8 mouse cellular contexts compared by ENCODE assay signal in genomic region chr15:78926021-78926919, GRCm38 (mm10). TPM values are rescaled to one million over a fixed set of nuclear protein-coding genes. Genes with fewer than 3 reads are reported as not detected.
DNase-seq lines count a peak whose midpoint lies in the region; ATAC-seq and TF ChIP-seq lines count a peak whose summit lies in the region.

Gene Lgals1 (plus strand): TSS chr15:78926725.

- peak; percentile 94 for DNase-seq in MEL (ENCODE audit: low read depth, low spot score)
- DNase-seq in heart, postnatal 14 days: peak; percentile 90 to 94
- peak; percentile 91 to 95 for DNase-seq in kidney, postnatal 4 days
- peak; percentile 67 for DNase-seq in lung, adult 2 months
- DNase-seq in thymus, postnatal 25 days: peak; percentile 80

- H3K79me2 ChIP-seq in MEL (ENCODE audit: control insufficient read depth, insufficient read depth, low read length, poor library complexity): peaks cover 10% of the 10 kb centered on the region

- H3K27ac ChIP-seq in MEL (ENCODE audit: control insufficient read depth, low read depth, low read length): peak within 1 kb of the TSS; percentile 87
- H3K27ac ChIP-seq in forebrain, embryonic 12.5 days: peak within 1 kb of the TSS; percentile 68
- H3K27ac ChIP-seq in neural tube, embryonic 15.5 days (replicated peaks): peak within 1 kb of the TSS; percentile 76

- peak within 1 kb of the TSS; percentile 68 to 75 for H3K4me3 ChIP-seq in MEL (ENCODE audit: control insufficient read depth in 1 of 2, insufficient read depth in 1 of 2, low read depth in 2 of 2, low read length in 2 of 2)
- H3K4me3 ChIP-seq in forebrain, embryonic 12.5 days (replicated peaks): peak within 1 kb of the TSS; percentile 28
- H3K4me3 ChIP-seq in lung, adult 2 months (replicated peaks; ENCODE audit: extremely low read depth, low read depth, low read length): peak within 1 kb of the TSS; percentile 72
- peak within 1 kb of the TSS; percentile 32 for H3K4me3 ChIP-seq in neural tube, embryonic 15.5 days (replicated peaks)

- WGBS in forebrain, embryonic 12.5 days: 8% methylated on average over 20 of the region's 20 CpGs
- WGBS in lung, adult 2 months: 8% methylated on average over 20 of the region's 20 CpGs
- 8% methylated on average over 20 of the region's 20 CpGs for WGBS in neural tube, embryonic 15.5 days

- TF ChIP-seq POLR2A in MEL (IDR thresholded peaks at IDR 0.05; ENCODE audit: control insufficient read depth in 1 of 2, insufficient read depth in 1 of 2, low read depth in 1 of 2, low read length in 2 of 2, poor library complexity in 1 of 2): peak; percentile 56 to 100; a peak in 3 of 4 replicates
- TF ChIP-seq POLR2A in lung, adult 2 months (IDR thresholded peaks at IDR 0.05; ENCODE audit: borderline replicate concordance, extremely low read depth, low read depth, low read length): peak; percentile 77; the same call in 1 of the 2 replicates

- H3K27me3 ChIP-seq in MEL (ENCODE audit: control insufficient read depth in 1 of 2, insufficient read depth in 2 of 2, low read length in 2 of 2): no peaks in the 10 kb centered on the region
- peaks cover 27% of the 10 kb centered on the region for H3K27me3 ChIP-seq in forebrain, embryonic 12.5 days
- H3K27me3 ChIP-seq in neural tube, embryonic 15.5 days (replicated peaks): 0 out of 2 replicates have a peak, but pooled peaks cover 3% of the 10 kb centered on the region

- H3K9ac ChIP-seq in MEL (ENCODE audit: control insufficient read depth, low read depth, low read length, poor library complexity, severe bottlenecking): peak within 1 kb of the TSS; percentile 74
- peak within 1 kb of the TSS; percentile 40 for H3K9ac ChIP-seq in forebrain, embryonic 12.5 days
- H3K9ac ChIP-seq in neural tube, embryonic 15.5 days (replicated peaks): no peak within 1 kb of the TSS

- peak within 1 kb of the TSS; percentile 63 for H3K4me2 ChIP-seq in forebrain, embryonic 12.5 days
- H3K4me2 ChIP-seq in neural tube, embryonic 15.5 days: peak within 1 kb of the TSS; percentile 67

- H3K9me3 ChIP-seq in MEL (replicated peaks; ENCODE audit: insufficient read depth, low read length): no peaks in the 10 kb centered on the region
- no peaks in the 10 kb centered on the region for H3K9me3 ChIP-seq in forebrain, embryonic 12.5 days
- no peaks in the 10 kb centered on the region for H3K9me3 ChIP-seq in neural tube, embryonic 15.5 days (replicated peaks)

- TF ChIP-seq CTCF in MEL (IDR thresholded peaks at IDR 0.05 in 2 of 3, conservative IDR thresholded peaks at IDR 0.05 in 1 of 3; ENCODE audit: control insufficient read depth in 1 of 3, insufficient read depth in 1 of 3, low read depth in 2 of 3, low read length in 3 of 3, poor library complexity in 1 of 3, severe bottlenecking in 1 of 3): no peak
- TF ChIP-seq CTCF in lung, adult 2 months (IDR thresholded peaks at IDR 0.05; ENCODE audit: insufficient read depth, low read length): no peak

- peaks cover 0 to 35% of the 10 kb centered on the region in 2 experiments; a peak in 2 of 4 replicates for H3K36me3 ChIP-seq in MEL (ENCODE audit: control insufficient read depth in 1 of 2, insufficient read depth in 2 of 2, low read length in 2 of 2)
- no peaks in the 10 kb centered on the region for H3K36me3 ChIP-seq in forebrain, embryonic 12.5 days (replicated peaks)
- no peaks in the 10 kb centered on the region for H3K36me3 ChIP-seq in neural tube, embryonic 15.5 days

- TF ChIP-seq EP300 in MEL (IDR thresholded peaks at IDR 0.05; ENCODE audit: low read depth in 1 of 2, low read length in 2 of 2): peak in 1 of 2 experiments; percentile 34; a peak in 2 of 4 replicates

- peaks cover 3 to 50% of the 10 kb centered on the region in 2 experiments; a peak in 3 of 4 replicates for H3K4me1 ChIP-seq in MEL (ENCODE audit: control insufficient read depth in 1 of 2, insufficient read depth in 2 of 2, low read length in 2 of 2)
- H3K4me1 ChIP-seq in forebrain, embryonic 12.5 days: peaks cover 32% of the 10 kb centered on the region
- H3K4me1 ChIP-seq in lung, adult 2 months (ENCODE audit: control insufficient read depth, insufficient read depth, low read length): peaks cover 6% of the 10 kb centered on the region
- H3K4me1 ChIP-seq in neural tube, embryonic 15.5 days: peaks cover 34% of the 10 kb centered on the region

- ATAC-seq in cerebellum, adult (ENCODE audit: insufficient number of reproducible peaks, low FRiP score, low TSS enrichment): peak; percentile 71; the same call in 1 of the 2 replicates
- ATAC-seq in forebrain, embryonic 12.5 days (ENCODE audit: low FRiP score): peak; percentile 52
- peak; percentile 56 for ATAC-seq in neural tube, embryonic 15.5 days (ENCODE audit: low FRiP score)

- TF ChIP-seq RAD21 in MEL (IDR thresholded peaks at IDR 0.05; ENCODE audit: low read depth, low read length): no peak

- intact Hi-C loops in heart, postnatal 14 days (cut with DNase I): no loop called here

TF ChIP-seq in MEL, 35 proteins besides CTCF, POLR2A, EP300 and RAD21:
- TF ChIP-seq ZNF384 (IDR thresholded peaks at IDR 0.05; ENCODE audit: low read depth, low read length) (no peak), MXI1 (IDR thresholded peaks at IDR 0.05; ENCODE audit: low read depth, low read length) (peak; percentile 30; the same call in 1 of the 2 replicates), MAFK (IDR thresholded peaks at IDR 0.05; ENCODE audit: borderline replicate concordance, low read depth, low read length) (no peak), RCOR1 (IDR thresholded peaks at IDR 0.05; ENCODE audit: low read depth, low read length) (peak; percentile 6), USF2 (IDR thresholded peaks at IDR 0.05; ENCODE audit: borderline replicate concordance in 1 of 2, insufficient read depth in 1 of 2, low read depth in 1 of 2, low read length in 2 of 2) (no peak), CHD1 (IDR thresholded peaks at IDR 0.05; ENCODE audit: low read depth, low read length) (0 out of 2 replicates have a peak, but pooled peaks have one; percentile 57), GABPA (IDR thresholded peaks at IDR 0.05; ENCODE audit: low read depth, low read length) (no peak), HCFC1 (IDR thresholded peaks at IDR 0.05; ENCODE audit: low read depth, low read length) (peak; percentile 57), POLR2AphosphoS5 (IDR thresholded peaks at IDR 0.05; ENCODE audit: borderline replicate concordance, low read depth, low read length) (0 out of 2 replicates have a peak, but pooled peaks have one; percentile 45), MYC (IDR thresholded peaks at IDR 0.05; ENCODE audit: low read depth, low read length) (no peak), POLR2AphosphoS2 (IDR thresholded peaks at IDR 0.05; ENCODE audit: low read length) (peak; percentile 77), ZC3H11A (IDR thresholded peaks at IDR 0.05; ENCODE audit: low read depth, low read length) (no peak), ETS1 (IDR thresholded peaks at IDR 0.05; ENCODE audit: low read depth, low read length) (no peak), BHLHE40 (IDR thresholded peaks at IDR 0.05; ENCODE audit: borderline replicate concordance, low read depth, low read length) (no peak), UBTF (IDR thresholded peaks at IDR 0.05; ENCODE audit: borderline replicate concordance, insufficient read depth, low read depth, low read length) (no peak), CHD2 (IDR thresholded peaks at IDR 0.05; ENCODE audit: low read length) (no peak), GATA1 (IDR thresholded peaks at IDR 0.05; ENCODE audit: low read depth, low read length) (no peak), JUND (IDR thresholded peaks at IDR 0.05; ENCODE audit: low read depth, low read length) (no peak), SIN3A (IDR thresholded peaks at IDR 0.05; ENCODE audit: low read length) (no peak; the same call in none of the 2 replicates), ZKSCAN1 (IDR thresholded peaks at IDR 0.05; ENCODE audit: low read depth, low read length) (no peak), MEF2A (IDR thresholded peaks at IDR 0.05; ENCODE audit: extremely low read depth, insufficient replicate concordance, low read depth, low read length, poor library complexity, severe bottlenecking) (no peak), MYB (IDR thresholded peaks at IDR 0.05; ENCODE audit: low read depth, low read length) (no peak), KAT2A (conservative IDR thresholded peaks at IDR 0.05; ENCODE audit: low read depth, low read length) (no peak), SMC3 (IDR thresholded peaks at IDR 0.05; ENCODE audit: low read depth, low read length) (no peak), NELFE (IDR thresholded peaks at IDR 0.05; ENCODE audit: low read depth, low read length) (peak; percentile 98), TBP (IDR thresholded peaks at IDR 0.05; ENCODE audit: low read depth, low read length) (peak; percentile 98), ELF1 (IDR thresholded peaks at IDR 0.05; ENCODE audit: low read depth, low read length) (0 out of 2 replicates have a peak, but pooled peaks have one; percentile 22), ZMIZ1 (IDR thresholded peaks at IDR 0.05; ENCODE audit: low read depth, low read length) (peak; percentile 97), TAL1 (IDR thresholded peaks at IDR 0.05; ENCODE audit: low read length) (no peak), NRF1 (IDR thresholded peaks at IDR 0.05; ENCODE audit: insufficient read depth, low read depth, low read length, poor library complexity, severe bottlenecking) (no peak), TCF12 (IDR thresholded peaks at IDR 0.05; ENCODE audit: low read depth, low read length) (no peak), MAX (IDR thresholded peaks at IDR 0.05; ENCODE audit: low read length) (no peak), E2F4 (IDR thresholded peaks at IDR 0.05; ENCODE audit: borderline replicate concordance, low read depth, low read length) (no peak), MAZ (IDR thresholded peaks at IDR 0.05; ENCODE audit: low read depth, low read length) (peak; percentile 80), USF1 (IDR thresholded peaks at IDR 0.05; ENCODE audit: low read depth, low read length) (no peak)

RNA-seq across cellular contexts. Expression of gene Lgals1, which starts in this region (rescaled TPM):
- total RNA-seq in MEL (2012; rRNA removed): 974 and 1,054 TPM in 2 replicates
- 1,000 to 10,000 TPM in 1 of 2 experiments, 100 to 1,000 TPM in 1; 646 to 1,010 TPM for polyA plus RNA-seq in MEL (2012; ENCODE audit: insufficient read depth in 1 of 2, insufficient read length in 2 of 2, low read depth in 1 of 2, low replicate concordance in 2 of 2, missing spikeins in 1 of 2)
- 216 and 321 TPM in 2 replicates for polyA plus RNA-seq in forebrain, embryonic 12.5 days (2016; fragmentation: Nextera tagmentation; extraction: Ambion mirVana)
- total RNA-seq in heart, postnatal 14 days (2021): 100 to 1,000 TPM; 236 to 276 TPM
- 250 and 251 TPM in 2 replicates for polyA plus RNA-seq in lung, adult 2 months (2012; rRNA removed)
- polyA plus RNA-seq in neural tube, embryonic 15.5 days (2015; fragmentation: Nextera tagmentation; extraction: Ambion mirVana): 218 and 380 TPM in 2 replicates

Comparison
In these comparisons a context has a peak if more than half of its experiments do, and no peak if none do; other contexts are left out.
1. Peak in every context shown above with its lines: DNase-seq, ATAC-seq, H3K4me3 ChIP-seq and H3K27ac ChIP-seq.